Mouse (Mus musculus): ENCODE results near the gene Gimap9. TPM values are rescaled to one million over a fixed set of nuclear protein-coding genes. Genes with fewer than 3 reads are reported as not detected.

The Gimap9 gene
- total RNA-seq, 1 experiment, result 3.4 TPM

DNA sequence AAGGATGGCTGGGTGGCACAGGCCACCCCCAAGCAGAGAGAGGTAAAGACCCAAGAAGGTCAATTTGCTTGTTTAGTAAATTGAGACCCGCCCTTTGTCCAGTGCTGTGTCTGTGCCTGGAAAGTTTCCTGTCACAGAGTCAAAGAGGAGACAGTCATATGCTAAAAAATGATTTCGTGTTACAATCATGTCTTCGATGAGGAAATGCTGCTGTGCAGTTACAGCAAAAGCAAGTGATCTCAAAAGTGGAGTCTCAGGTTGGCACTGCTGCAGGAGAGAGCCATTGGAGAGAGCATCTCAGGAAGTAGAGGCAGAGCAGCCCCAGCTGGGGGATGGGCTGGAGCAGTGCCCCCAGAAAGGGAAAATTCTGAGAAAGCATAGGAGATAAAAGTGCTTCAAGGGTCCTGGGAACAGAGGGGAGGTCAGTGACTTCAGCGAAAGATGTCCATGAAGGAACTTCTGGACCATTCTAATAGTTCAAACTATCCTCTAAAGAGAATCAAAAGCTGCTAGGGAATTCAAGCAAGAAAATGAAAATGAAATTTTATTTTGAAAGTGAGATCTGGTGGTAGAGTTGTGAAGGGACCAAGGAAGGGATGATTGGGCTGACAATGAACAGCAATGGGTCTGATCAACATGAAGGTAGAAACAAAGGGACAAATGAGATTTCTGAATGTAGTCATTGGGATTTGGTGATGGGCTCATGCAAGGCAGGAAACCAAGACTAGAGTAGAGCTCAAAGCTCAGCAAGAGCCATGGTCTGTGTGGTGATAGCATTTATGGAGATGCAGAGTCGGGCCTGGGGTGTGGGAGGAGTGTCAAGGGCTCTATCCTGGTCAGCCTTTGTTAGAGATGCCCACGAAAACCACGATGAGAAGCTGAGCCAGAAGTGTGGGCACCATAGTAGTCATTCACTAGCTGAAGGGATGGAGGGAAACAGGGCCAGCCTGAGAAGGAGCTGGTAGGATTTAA, 10.1 kb downstream of the Gimap9 start:
- Histone ChIP-seq H3K27ac (ENCODE audit: insufficient read depth, low read depth, low read length, poor library complexity, severe bottlenecking) (no peak overlapping the region), H3K9me3 (ENCODE audit: control insufficient read depth, insufficient read depth, low read depth, low read length) (no peaks in the 10 kb centered on the region), H3K9ac (ENCODE audit: insufficient read depth, low read depth, low read length, poor library complexity, severe bottlenecking) (no peak overlapping the region; the same call in 1 of the 2 replicates), H3K36me3 (ENCODE audit: control insufficient read depth, insufficient read depth, low read length, poor library complexity, severe bottlenecking) (no peaks in the 10 kb centered on the region), H3K4me3 (ENCODE audit: insufficient read depth in 1 of 2, low read depth in 1 of 2, low read length in 2 of 2, poor library complexity in 1 of 2, severe bottlenecking in 1 of 2) (no peak overlapping the region), H3K4me1 (ENCODE audit: control insufficient read depth in 2 of 2, insufficient read depth in 2 of 2, low read length in 2 of 2, poor library complexity in 1 of 2) (no peaks in the 10 kb centered on the region)
- in situ Hi-C loops (cut with MboI; ENCODE audit: low sequenced_read_pairs in 2 of 2, unreplicated experiment in 2 of 2), result no loop called here
- DNase-seq (ENCODE audit: low read depth, low spot score), result no peak
- TF ChIP-seq HCFC1 (IDR thresholded peaks at IDR 0.05; ENCODE audit: borderline replicate concordance, insufficient read depth, low read length), result no peak
- TF ChIP-seq ZNF384 (IDR thresholded peaks at IDR 0.05; ENCODE audit: low read depth, low read length), result no peak
- TF ChIP-seq MAFK (IDR thresholded peaks at IDR 0.05; ENCODE audit: insufficient read depth, low read depth, low read length), result no peak
- no peak for TF ChIP-seq ZC3H11A (IDR thresholded peaks at IDR 0.05; ENCODE audit: borderline replicate concordance, low read depth, low read length)
- no peak for TF ChIP-seq CHD2 (IDR thresholded peaks at IDR 0.05; ENCODE audit: low read depth, low read length)

DNA sequence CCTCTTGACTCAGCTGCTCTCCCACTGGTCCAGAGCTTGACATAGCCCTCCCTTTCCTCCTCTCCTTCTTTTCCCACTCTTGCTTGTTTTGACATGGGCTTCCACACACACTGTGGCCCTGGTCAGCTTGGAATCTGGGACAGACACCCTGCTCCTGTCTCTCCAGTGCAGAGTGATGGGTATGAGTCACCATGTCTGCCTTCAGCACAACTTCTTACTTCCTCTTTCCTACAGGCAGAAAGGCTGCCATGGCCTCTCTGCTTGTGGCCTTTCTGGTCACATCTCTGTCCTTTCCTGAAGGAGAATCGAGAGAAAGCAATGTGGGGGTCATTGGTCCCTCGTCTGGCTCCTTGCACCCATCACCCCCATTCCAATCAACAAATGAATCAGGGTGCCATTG, 11.1 kb downstream of the Gimap9 start:
- no peak for DNase-seq (ENCODE audit: low read depth, low spot score)
- Histone ChIP-seq H3K4me3 (ENCODE audit: insufficient read depth in 1 of 2, low read depth in 1 of 2, low read length in 2 of 2, poor library complexity in 1 of 2, severe bottlenecking in 1 of 2) (no peak overlapping the region), H3K27ac (ENCODE audit: insufficient read depth, low read depth, low read length, poor library complexity, severe bottlenecking) (no peak overlapping the region), H3K4me1 (ENCODE audit: control insufficient read depth in 2 of 2, insufficient read depth in 2 of 2, low read length in 2 of 2, poor library complexity in 1 of 2) (no peaks in the 10 kb centered on the region), H3K9me3 (ENCODE audit: control insufficient read depth, insufficient read depth, low read depth, low read length) (no peaks in the 10 kb centered on the region), H3K9ac (ENCODE audit: insufficient read depth, low read depth, low read length, poor library complexity, severe bottlenecking) (no peak overlapping the region), H3K36me3 (ENCODE audit: control insufficient read depth, insufficient read depth, low read length, poor library complexity, severe bottlenecking) (no peaks in the 10 kb centered on the region)
- TF ChIP-seq CHD2 (IDR thresholded peaks at IDR 0.05; ENCODE audit: low read depth, low read length), result no peak
- no peak for TF ChIP-seq HCFC1 (IDR thresholded peaks at IDR 0.05; ENCODE audit: borderline replicate concordance, insufficient read depth, low read length)
- no peak for TF ChIP-seq ZNF384 (IDR thresholded peaks at IDR 0.05; ENCODE audit: low read depth, low read length)
- no peak for TF ChIP-seq ZC3H11A (IDR thresholded peaks at IDR 0.05; ENCODE audit: borderline replicate concordance, low read depth, low read length)
- no peak for TF ChIP-seq MAFK (IDR thresholded peaks at IDR 0.05; ENCODE audit: insufficient read depth, low read depth, low read length)
- in situ Hi-C loops (cut with MboI; ENCODE audit: low sequenced_read_pairs in 2 of 2, unreplicated experiment in 2 of 2), result no loop called here

DNA sequence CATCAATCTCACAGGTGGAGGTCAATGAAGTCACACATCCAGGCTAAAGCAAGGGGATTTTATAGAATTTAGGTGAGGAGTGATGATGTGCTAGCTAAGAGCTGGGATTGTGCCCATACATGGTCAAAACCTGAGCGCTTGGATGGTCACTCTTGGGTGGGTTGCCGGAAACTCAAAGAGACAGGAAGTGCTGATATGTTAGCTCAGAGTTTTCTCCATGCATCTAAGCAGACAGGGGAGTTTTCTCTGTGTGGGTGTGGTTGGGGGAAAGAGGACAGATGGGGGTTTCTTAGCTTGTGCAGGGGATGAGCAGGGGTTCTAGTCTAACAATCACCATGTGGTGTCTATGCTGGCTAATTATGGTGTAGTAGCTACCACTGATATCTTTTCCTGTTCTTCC, 13.4 kb downstream of the Gimap9 start:
- TF ChIP-seq HCFC1 (IDR thresholded peaks at IDR 0.05; ENCODE audit: borderline replicate concordance, insufficient read depth, low read length), result no peak
- Histone ChIP-seq H3K9ac (ENCODE audit: insufficient read depth, low read depth, low read length, poor library complexity, severe bottlenecking) (no peak overlapping the region), H3K36me3 (ENCODE audit: control insufficient read depth, insufficient read depth, low read length, poor library complexity, severe bottlenecking) (no peaks in the 10 kb centered on the region), H3K4me3 (ENCODE audit: insufficient read depth in 1 of 2, low read depth in 1 of 2, low read length in 2 of 2, poor library complexity in 1 of 2, severe bottlenecking in 1 of 2) (no peak overlapping the region), H3K4me1 (ENCODE audit: control insufficient read depth in 2 of 2, insufficient read depth in 2 of 2, low read length in 2 of 2, poor library complexity in 1 of 2) (no peaks in the 10 kb centered on the region), H3K27ac (ENCODE audit: insufficient read depth, low read depth, low read length, poor library complexity, severe bottlenecking) (no peak overlapping the region), H3K9me3 (ENCODE audit: control insufficient read depth, insufficient read depth, low read depth, low read length) (no peaks in the 10 kb centered on the region)
- no peak for DNase-seq (ENCODE audit: low read depth, low spot score)
- in situ Hi-C loops (cut with MboI; ENCODE audit: low sequenced_read_pairs in 2 of 2, unreplicated experiment in 2 of 2), result no loop called here

- in situ Hi-C loops (cut with MboI; ENCODE audit: low sequenced_read_pairs in 2 of 2, unreplicated experiment in 2 of 2), result no loop called here
- no peak overlapping the region for H3K27ac ChIP-seq (ENCODE audit: insufficient read depth, low read depth, low read length, poor library complexity, severe bottlenecking)
- TF ChIP-seq ZNF384 (IDR thresholded peaks at IDR 0.05; ENCODE audit: low read depth, low read length) (no peak), CHD2 (IDR thresholded peaks at IDR 0.05; ENCODE audit: low read depth, low read length) (no peak), MAFK (IDR thresholded peaks at IDR 0.05; ENCODE audit: insufficient read depth, low read depth, low read length) (no peak), HCFC1 (IDR thresholded peaks at IDR 0.05; ENCODE audit: borderline replicate concordance, insufficient read depth, low read length) (no peak), ZC3H11A (IDR thresholded peaks at IDR 0.05; ENCODE audit: borderline replicate concordance, low read depth, low read length) (no peak)
- no peak overlapping the region for H3K9ac ChIP-seq (ENCODE audit: insufficient read depth, low read depth, low read length, poor library complexity, severe bottlenecking)
- H3K9me3 ChIP-seq (ENCODE audit: control insufficient read depth, insufficient read depth, low read depth, low read length), result no peaks in the 10 kb centered on the region
- no peak overlapping the region for H3K4me3 ChIP-seq (ENCODE audit: insufficient read depth in 1 of 2, low read depth in 1 of 2, low read length in 2 of 2, poor library complexity in 1 of 2, severe bottlenecking in 1 of 2)
- no peaks in the 10 kb centered on the region for H3K36me3 ChIP-seq (ENCODE audit: control insufficient read depth, insufficient read depth, low read length, poor library complexity, severe bottlenecking)
- no peaks in the 10 kb centered on the region for H3K4me1 ChIP-seq (ENCODE audit: control insufficient read depth in 2 of 2, insufficient read depth in 2 of 2, low read length in 2 of 2, poor library complexity in 1 of 2)
- DNase-seq (ENCODE audit: low read depth, low spot score), result no peak
Observed at GRCm38 (mm10) chr6:48692962-48693361, 17.0 kb downstream of the Gimap9 start.
